Mouse (Mus musculus) stomach, embryonic 15.5 days (tissue): ENCODE data around the gene Bmyc. TPM values are rescaled to one million over a fixed set of nuclear protein-coding genes. Genes with fewer than 3 reads are reported as not detected.
"Not testable (repeated sequence)": the region's sequence is repeated elsewhere in the genome, so short reads cannot be mapped to it uniquely, and the experiment has no call there.

Source experiments
- ATAC-seq: fragments of 200-750 bp; cut with Nextera tagmentation; 2 replicates; pipeline ENCODE4 v1.8.0; 2017; ENCODE audit warnings: low read depth, moderate number of reproducible peaks, moderate TSS enrichment; ENCODE audit not compliant: insufficient read depth, low FRiP score
- H3K27ac ChIP-seq: fragments of 300-500 bp; sonication (generic); 2 replicates; pipeline ENCODE4 v1.5.1; 2015; ENCODE audit warnings: mild to moderate bottlenecking, inconsistent platforms
- H3K27me3 ChIP-seq: fragments of 300-500 bp; sonication (generic); replicated peaks from 2 replicates; pipeline ENCODE4 v1.6.1; 2015; ENCODE audit warnings: inconsistent platforms
- H3K36me3 ChIP-seq: fragments of 300-500 bp; sonication (generic); 2 replicates; pipeline ENCODE4 v1.6.1; 2015; ENCODE audit warnings: inconsistent platforms
- H3K4me1 ChIP-seq: fragments of 300-500 bp; sonication (generic); 2 replicates; pipeline ENCODE4 v1.6.1; 2015; ENCODE audit warnings: inconsistent platforms
- H3K4me2 ChIP-seq: fragments of 300-500 bp; sonication (generic); 2 replicates; pipeline ENCODE4 v1.6.1; 2015; ENCODE audit warnings: mild to moderate bottlenecking, inconsistent platforms
- H3K4me3 ChIP-seq: fragments of 300-500 bp; sonication (generic); replicated peaks from 2 replicates; pipeline ENCODE4 v1.5.1; 2015; ENCODE audit warnings: inconsistent platforms
- H3K9ac ChIP-seq: fragments of 300-500 bp; sonication (generic); 2 replicates; pipeline ENCODE4 v1.6.1; 2015; ENCODE audit warnings: inconsistent platforms
- H3K9me3 ChIP-seq: fragments of 300-500 bp; sonication (generic); 2 replicates; pipeline ENCODE4 v1.6.1; 2016; ENCODE audit warnings: inconsistent platforms
- WGBS: fragments of 180-500 bp; shearing (Covaris S2); methylation state at CpG from one replicate; pipeline ENCODE4 v1.1.7; 2015; 5-methylcytosine and 5-hydroxymethylcytosine counted together
- polyA plus RNA-seq: library from polyadenylated mRNA; unstranded; fragments of >200 nt; fragmentation: Nextera tagmentation; extraction: Ambion mirVana; gene quantifications from 2 replicates; pipeline ENCODE4 v1.2.1, GENCODE M21; 2015

Bmyc gene
- polyA plus RNA-seq, 1 experiment from 2014 or later, result 83.4 TPM

- Histone ChIP-seq H3K9me3 (no peaks in the 10 kb centered on the region), H3K27me3 (no peaks in the 10 kb centered on the region), H3K27ac (no peak overlapping the region), H3K4me3 (no peak overlapping the region), H3K9ac (no peak overlapping the region), H3K4me1 (no peaks in the 10 kb centered on the region), H3K36me3 (no peaks in the 10 kb centered on the region), H3K4me2 (no peak overlapping the region)
- ATAC-seq, result peak; percentile 63; the same call in 1 of the 2 replicates
Measured at GRCm38 (mm10) chr2:25694605-25695004, 11.9 kb upstream of the Bmyc start.

GRCm38 (mm10) chr2:25696951-25697350, 9.6 kb upstream of the Bmyc start:
- no peaks in the 10 kb centered on the region for H3K9me3 ChIP-seq
- H3K4me2 ChIP-seq, result no peak overlapping the region
- H3K4me3 ChIP-seq, result no peak overlapping the region
- ATAC-seq, result no peak
- 63% methylated on average over 4 of the region's 4 CpGs for WGBS
- H3K9ac ChIP-seq, result no peak overlapping the region
- H3K27me3 ChIP-seq, result no peaks in the 10 kb centered on the region
- no peak overlapping the region for H3K27ac ChIP-seq
- H3K36me3 ChIP-seq, result no peaks in the 10 kb centered on the region
- no peaks in the 10 kb centered on the region for H3K4me1 ChIP-seq

GRCm38 (mm10) chr2:25698696-25699095, 7.8 kb upstream of the Bmyc start:
- 89% methylated on average over 2 of the region's 2 CpGs for WGBS
- Histone ChIP-seq H3K9ac (no peak overlapping the region), H3K4me3 (no peak overlapping the region), H3K4me1 (no peaks in the 10 kb centered on the region), H3K27me3 (no peaks in the 10 kb centered on the region), H3K4me2 (no peak overlapping the region), H3K9me3 (no peaks in the 10 kb centered on the region), H3K36me3 (no peaks in the 10 kb centered on the region), H3K27ac (no peak overlapping the region)
- no peak for ATAC-seq

GRCm38 (mm10) chr2:25699743-25700142, 6.8 kb upstream of the Bmyc start, which contains the start of gene Obp2a:
Obp2a (plus strand) TSS chr2:25700043.
- WGBS, result 63% methylated on average over 3 of the region's 3 CpGs
- not testable (repeated sequence) for H3K36me3 ChIP-seq, ATAC-seq, H3K9me3 ChIP-seq, H3K9ac ChIP-seq, H3K4me1 ChIP-seq, H3K4me2 ChIP-seq, H3K4me3 ChIP-seq, H3K27me3 ChIP-seq, H3K27ac ChIP-seq

GRCm38 (mm10) chr2:25701001-25701400, 5.5 kb upstream of the Bmyc start:
- WGBS, result 73% methylated on average over 5 of the region's 5 CpGs

GRCm38 (mm10) chr2:25703706-25704105, 2.8 kb upstream of the Bmyc start:
- Histone ChIP-seq H3K4me3 (no peak overlapping the region), H3K4me1 (peaks cover 7% of the 10 kb centered on the region; the same call in 1 of the 2 replicates), H3K27ac (no peak overlapping the region), H3K27me3 (no peaks in the 10 kb centered on the region), H3K36me3 (no peaks in the 10 kb centered on the region), H3K9me3 (no peaks in the 10 kb centered on the region), H3K4me2 (no peak overlapping the region), H3K9ac (no peak overlapping the region)
- WGBS, result 65% methylated on average over 4 of the region's 4 CpGs
- no peak for ATAC-seq

More at GRCm38 (mm10) chr2:25701001-25701400, 5.5 kb upstream of the Bmyc start:
- ATAC-seq, result no peak
- Histone ChIP-seq H3K27me3 (no peaks in the 10 kb centered on the region), H3K9ac (no peak overlapping the region), H3K27ac (no peak overlapping the region), H3K4me3 (no peak overlapping the region), H3K4me2 (no peak overlapping the region), H3K4me1 (no peaks in the 10 kb centered on the region), H3K9me3 (no peaks in the 10 kb centered on the region), H3K36me3 (no peaks in the 10 kb centered on the region)

GRCm38 (mm10) chr2:25708121-25708520, 1.6 kb downstream of the Bmyc start:
- H3K4me3 ChIP-seq, result peak overlapping the region; percentile 1; the same call in 1 of the 2 replicates
- 83% methylated on average over 2 of the region's 2 CpGs for WGBS

GRCm38 (mm10) chr2:25709056-25709455, 2.5 kb downstream of the Bmyc start:
- H3K4me2 ChIP-seq, H3K9ac ChIP-seq, H3K9me3 ChIP-seq, H3K4me1 ChIP-seq, H3K36me3 ChIP-seq, H3K27me3 ChIP-seq, H3K27ac ChIP-seq, H3K4me3 ChIP-seq, ATAC-seq: not testable (repeated sequence)
- 88% methylated on average over 1 of the region's 1 CpGs for WGBS

More at GRCm38 (mm10) chr2:25708121-25708520, 1.6 kb downstream of the Bmyc start:
- Histone ChIP-seq H3K4me1 (peaks cover 7% of the 10 kb centered on the region; the same call in 1 of the 2 replicates), H3K27ac (no peak overlapping the region), H3K27me3 (no peaks in the 10 kb centered on the region), H3K4me2 (peak overlapping the region; percentile 35), H3K9ac (no peak overlapping the region), H3K9me3 (no peaks in the 10 kb centered on the region), H3K36me3 (no peaks in the 10 kb centered on the region)
- no peak for ATAC-seq

GRCm38 (mm10) chr2:25709791-25710190, 3.3 kb downstream of the Bmyc start:
- H3K9ac ChIP-seq, H3K27me3 ChIP-seq, ATAC-seq, H3K4me2 ChIP-seq, H3K36me3 ChIP-seq, H3K4me3 ChIP-seq, H3K4me1 ChIP-seq, H3K9me3 ChIP-seq, H3K27ac ChIP-seq: not testable (repeated sequence)
- 84% methylated on average over 2 of the region's 2 CpGs for WGBS

GRCm38 (mm10) chr2:25711641-25712040, 5.1 kb downstream of the Bmyc start:
- 16% methylated on average over 3 of the region's 3 CpGs for WGBS
- 0 out of 2 replicates have a peak, but pooled peaks have one; percentile 25 for ATAC-seq
- H3K4me2 ChIP-seq, result not testable (repeated sequence)

GRCm38 (mm10) chr2:25717222-25717621, 10.7 kb downstream of the Bmyc start:
- H3K4me2 ChIP-seq, result no peak overlapping the region
- no peaks in the 10 kb centered on the region for H3K36me3 ChIP-seq
- H3K4me3 ChIP-seq, result no peak overlapping the region
- ATAC-seq, result no peak
- no peaks in the 10 kb centered on the region for H3K9me3 ChIP-seq
- no peaks in the 10 kb centered on the region for H3K4me1 ChIP-seq
- no peak overlapping the region for H3K27ac ChIP-seq
- no peak overlapping the region for H3K9ac ChIP-seq
- no peaks in the 10 kb centered on the region for H3K27me3 ChIP-seq

More at GRCm38 (mm10) chr2:25711641-25712040, 5.1 kb downstream of the Bmyc start:
- not testable (repeated sequence) for H3K9ac ChIP-seq, H3K4me1 ChIP-seq, H3K4me3 ChIP-seq, H3K27me3 ChIP-seq, H3K36me3 ChIP-seq, H3K9me3 ChIP-seq, H3K27ac ChIP-seq

GRCm38 (mm10) chr2:25733199-25733930, 26.8 kb downstream of the Bmyc start:
- no peak overlapping the region for H3K9ac ChIP-seq
- no peak for ATAC-seq
- no peak overlapping the region for H3K4me2 ChIP-seq
- no peaks in the 10 kb centered on the region for H3K27me3 ChIP-seq
- no peak overlapping the region for H3K4me3 ChIP-seq
- no peaks in the 10 kb centered on the region for H3K9me3 ChIP-seq
- no peaks in the 10 kb centered on the region for H3K4me1 ChIP-seq
- no peaks in the 10 kb centered on the region for H3K36me3 ChIP-seq
- no peak overlapping the region for H3K27ac ChIP-seq
- 46% methylated on average over 2 of the region's 2 CpGs for WGBS
